Comparison of ENCODE assay signal across 9 mouse cellular contexts in genomic region chr14:73000325-73000724, GRCm38 (mm10). TPM values are rescaled to one million over a fixed set of nuclear protein-coding genes. Genes with fewer than 3 reads are reported as not detected.
DNase-seq lines count a peak whose midpoint lies in the region; ATAC-seq and TF ChIP-seq lines count a peak whose summit lies in the region.
"Had no signal": no experiment of that assay in that cellular context is flagged by ENCODE, and none has a peak within 500 bp of the region (broad histone marks: within the 10 kb centered on the region; RNA-seq: fewer than 3 reads in every experiment).

No protein-coding gene starts in this region.

- WGBS in embryonic facial prominence, embryonic 10.5 days = 51% methylated on average over 10 of the region's 10 CpGs
- WGBS in intestine, postnatal 0 days = 27% methylated on average over 10 of the region's 10 CpGs
- WGBS in liver, embryonic 13.5 days (ENCODE audit: insufficient replicate concordance) = 46% methylated on average over 10 of the region's 10 CpGs

- no peaks in the 10 kb centered on the region for H3K9me3 ChIP-seq in embryonic facial prominence, embryonic 10.5 days
- H3K9me3 ChIP-seq in intestine, postnatal 0 days (ENCODE audit: control insufficient read depth) = no peaks in the 10 kb centered on the region; the same call in 1 of the 2 replicates
- no peaks in the 10 kb centered on the region for H3K9me3 ChIP-seq in liver, embryonic 13.5 days (replicated peaks)
- H3K9me3 ChIP-seq: heart, embryonic 15.5 days had no signal

- H3K27me3 ChIP-seq in embryonic facial prominence, embryonic 10.5 days (replicated peaks; ENCODE audit: low read depth, poor library complexity, severe bottlenecking) = no peaks in the 10 kb centered on the region
- H3K27me3 ChIP-seq in intestine, postnatal 0 days (replicated peaks; ENCODE audit: control insufficient read depth, insufficient read depth, low read length) = no peaks in the 10 kb centered on the region
- H3K27me3 ChIP-seq in liver, embryonic 13.5 days = no peaks in the 10 kb centered on the region

- ATAC-seq in intestine, postnatal 0 days = no peak
- no peak for ATAC-seq in liver, embryonic 13.5 days (ENCODE audit: low read depth)

- H3K27ac ChIP-seq in embryonic facial prominence, embryonic 10.5 days (replicated peaks) = no peak overlapping the region
- H3K27ac ChIP-seq in intestine, postnatal 0 days (ENCODE audit: low read depth, low read length) = no peak overlapping the region
- no peak overlapping the region for H3K27ac ChIP-seq in liver, embryonic 13.5 days
- H3K27ac ChIP-seq: heart, embryonic 15.5 days had no signal

- H3K4me1 ChIP-seq in embryonic facial prominence, embryonic 10.5 days = peaks cover 4% of the 10 kb centered on the region; the same call in 1 of the 2 replicates
- H3K4me1 ChIP-seq in intestine, postnatal 0 days (replicated peaks; ENCODE audit: control insufficient read depth, insufficient read depth, low read length) = no peaks in the 10 kb centered on the region
- no peaks in the 10 kb centered on the region for H3K4me1 ChIP-seq in liver, embryonic 13.5 days (replicated peaks)
- H3K4me1 ChIP-seq: heart, embryonic 15.5 days had no signal

- H3K4me2 ChIP-seq in intestine, postnatal 0 days (replicated peaks; ENCODE audit: low read depth) = no peak overlapping the region
- H3K4me2 ChIP-seq in liver, embryonic 13.5 days = no peak overlapping the region
- H3K4me2 ChIP-seq: heart, embryonic 15.5 days had no signal

- no peak overlapping the region for H3K9ac ChIP-seq in intestine, postnatal 0 days (ENCODE audit: low read depth, low read length)
- H3K9ac ChIP-seq in liver, embryonic 13.5 days = no peak overlapping the region
- H3K9ac ChIP-seq: heart, embryonic 15.5 days had no signal

- DNase-seq in right cerebral cortex, adult 18-20 months = peak; percentile 26
- DNase-seq in right cerebral cortex, postnatal 36 days (ENCODE audit: low spot score in 2 of 2) = no peak
- DNase-seq in adrenal gland, adult 2 months = peak; percentile 74
- peak; percentile 78 for DNase-seq in embryonic facial prominence, embryonic 10.5 days (ENCODE audit: low spot score)
- DNase-seq in liver, embryonic 13.5 days = peak; percentile 7
- DNase-seq in ovary, postnatal 36 days (ENCODE audit: low spot score) = peak; percentile 54
- DNase-seq in yolk sac, embryonic 10.5 days (ENCODE audit: low spot score) = peak; percentile 38

- peak; percentile 87 for TF ChIP-seq CTCF in intestine, postnatal 0 days (IDR thresholded peaks at IDR 0.05; ENCODE audit: low read depth)

- no peak overlapping the region for H3K4me3 ChIP-seq in embryonic facial prominence, embryonic 10.5 days
- H3K4me3 ChIP-seq in intestine, postnatal 0 days (ENCODE audit: low read depth, low read length) = no peak overlapping the region
- no peak overlapping the region for H3K4me3 ChIP-seq in liver, embryonic 13.5 days (replicated peaks)
- H3K4me3 ChIP-seq: heart, embryonic 15.5 days had no signal

- no peaks in the 10 kb centered on the region for H3K36me3 ChIP-seq in embryonic facial prominence, embryonic 10.5 days (replicated peaks)
- H3K36me3 ChIP-seq in intestine, postnatal 0 days (ENCODE audit: control insufficient read depth, insufficient read depth) = no peaks in the 10 kb centered on the region
- H3K36me3 ChIP-seq in liver, embryonic 13.5 days = no peaks in the 10 kb centered on the region
- H3K36me3 ChIP-seq: heart, embryonic 15.5 days had no signal

RNA-seq across cellular contexts. Expression of gene Cysltr2, which starts 48.6 kb away (rescaled TPM):
- 1 to 10 TPM; 1.3 to 2.1 TPM for total RNA-seq in adrenal gland, adult 2 months (2021)
- polyA plus RNA-seq in adrenal gland, adult 2 months (2012; rRNA removed) = 1.0 and 2.0 TPM in 2 replicates
- not detected in 2 replicates for polyA plus RNA-seq in embryonic facial prominence, embryonic 10.5 days (2016; fragmentation: Nextera tagmentation; extraction: Ambion mirVana)
- polyA plus RNA-seq in intestine, postnatal 0 days (2015; fragmentation: Nextera tagmentation; extraction: Ambion mirVana) = 0.30 and 0.41 TPM in 2 replicates
- polyA plus RNA-seq in liver, embryonic 13.5 days (2015; fragmentation: Nextera tagmentation; extraction: Ambion mirVana) = 0.24 and 0.27 TPM in 2 replicates
- polyA plus RNA-seq: heart, embryonic 15.5 days had no signal

Comparison
In these comparisons a context has a peak if more than half of its experiments do, and no peak if none do; other contexts are left out.
1. DNase-seq: peak in right cerebral cortex, adult 18-20 months (single experiment), adrenal gland, adult 2 months (single experiment), embryonic facial prominence, embryonic 10.5 days (single experiment), liver, embryonic 13.5 days (single experiment), ovary, postnatal 36 days (single experiment) and yolk sac, embryonic 10.5 days (single experiment); none in right cerebral cortex, postnatal 36 days (0 of 2).